Mouse (Mus musculus): ENCODE results near the gene Dact3. TPM values are rescaled to one million over a fixed set of nuclear protein-coding genes. Genes with fewer than 3 reads are reported as not detected.

Dact3 gene
- total RNA-seq, 2 experiments from 2014 or later, result 115 to 120 TPM

GRCm38 (mm10) chr7:16932704-16933577 lies 57.8 kb downstream of the Dact3 start:
- DNase-seq (ENCODE audit: low spot score in 2 of 2), result peak in 1 of 2 experiments; percentile 82

Other genes with a start within 250 kb of the Dact3 start
- not detected for gene Ceacam15, start 199.6 kb upstream of the Dact3 start, total RNA-seq (2021)
- not detected for gene Ceacam9, start 153.4 kb upstream of the Dact3 start, total RNA-seq (2021)
- gene Ap2s1, start 136.9 kb upstream of the Dact3 start, total RNA-seq (2021), result 100 to 1,000 TPM; 337 to 357 TPM
- 1 to 10 TPM; 5.5 to 5.8 TPM for gene Slc1a5, start 94.0 kb upstream of the Dact3 start, total RNA-seq (2021)
- 100 to 1,000 TPM; 279 to 300 TPM for gene Strn4, start 59.4 kb upstream of the Dact3 start, total RNA-seq (2021)
- 10 to 100 TPM; 45.9 to 46.2 TPM for gene Fkrp, start 58.6 kb upstream of the Dact3 start, total RNA-seq (2021)
- 1 to 10 TPM; 6.8 to 9.1 TPM for gene Prkd2, start 32.4 kb upstream of the Dact3 start, total RNA-seq (2021)
- 1 to 10 TPM; 1.5 to 1.9 TPM for gene Gng8, start 16.5 kb downstream of the Dact3 start, total RNA-seq (2021)
- under 1 TPM in 1 of 2 experiments, not detected in 1; 0.28 TPM for gene Ptgir, start 31.2 kb downstream of the Dact3 start, total RNA-seq (2021)
- gene Calm3, start 48.8 kb downstream of the Dact3 start, total RNA-seq (2021), result 1,000 to 10,000 TPM; 2,318 to 2,416 TPM
- gene Pnmal2, start 69.4 kb downstream of the Dact3 start, total RNA-seq (2021), result 100 to 1,000 TPM; 240 to 246 TPM
- gene Pnmal1, start 84.4 kb downstream of the Dact3 start, total RNA-seq (2021), result 10 to 100 TPM; 72.5 to 74.5 TPM
- 10 to 100 TPM; 46.2 to 49.3 TPM for gene Gm42372, start 107.8 kb downstream of the Dact3 start, total RNA-seq (2021)
- gene Ccdc8, start 117.4 kb downstream of the Dact3 start, total RNA-seq (2021), result 1 to 10 TPM; 3.0 to 3.1 TPM
- 100 to 1,000 TPM; 149 to 163 TPM for gene Ppp5c, start 152.6 kb downstream of the Dact3 start, total RNA-seq (2021)
- 10 to 100 TPM; 13.7 to 18.7 TPM for gene Hif3a, start 187.1 kb downstream of the Dact3 start, total RNA-seq (2021)
- gene Psg16, start 198.7 kb downstream of the Dact3 start, total RNA-seq (2021), result 1 to 10 TPM; 3.4 TPM